Mouse (Mus musculus) liver, embryonic 16.5 days (tissue): ENCODE measurements around the gene Bcar1. TPM values are rescaled to one million over a fixed set of nuclear protein-coding genes. Genes with fewer than 3 reads are reported as not detected.

Experiments
- ATAC-seq: fragments of 200-750 bp; cut with Nextera tagmentation; 2 replicates; pipeline ENCODE4 v1.8.0; 2017; ENCODE audit warnings: low read depth, mild to moderate bottlenecking, moderate number of reproducible peaks, moderate library complexity
- H3K27ac ChIP-seq: fragments of 300-500 bp; sonication (generic); 2 replicates; pipeline ENCODE4 v1.5.1; 2014; ENCODE audit warnings: mild to moderate bottlenecking, low read length
- H3K27me3 ChIP-seq: fragments of 300-500 bp; sonication (generic); 2 replicates; pipeline ENCODE4 v1.6.1; 2014; ENCODE audit warnings: low read depth, low read length, mixed read lengths; ENCODE audit not compliant: control insufficient read depth, insufficient read depth
- H3K36me3 ChIP-seq: fragments of 300-500 bp; sonication (generic); 2 replicates; pipeline ENCODE4 v1.6.1; 2014; ENCODE audit warnings: mild to moderate bottlenecking; ENCODE audit not compliant: control insufficient read depth, insufficient read depth
- H3K4me1 ChIP-seq: fragments of 300-500 bp; sonication (generic); 2 replicates; pipeline ENCODE4 v1.6.1; 2014; ENCODE audit warnings: low read depth, low read length, mixed read lengths; ENCODE audit not compliant: control insufficient read depth
- H3K4me2 ChIP-seq: fragments of 300-500 bp; sonication (generic); 2 replicates; pipeline ENCODE4 v1.6.1; 2014; ENCODE audit warnings: low read depth, low read length, mixed read lengths
- H3K4me3 ChIP-seq: fragments of 300-500 bp; sonication (generic); 2 replicates; pipeline ENCODE4 v1.5.1; 2014; ENCODE audit warnings: low read depth, mild to moderate bottlenecking, low read length
- H3K9ac ChIP-seq: fragments of 300-500 bp; sonication (generic); 2 replicates; pipeline ENCODE4 v1.6.1; 2014; ENCODE audit warnings: low read depth, low read length
- H3K9me3 ChIP-seq: fragments of 300-500 bp; sonication (generic); replicated peaks from 2 replicates; pipeline ENCODE4 v1.6.1; 2016; ENCODE audit warnings: low read length; ENCODE audit not compliant: control insufficient read depth
- WGBS: fragments of 180-500 bp; shearing (Covaris S2); extraction: QIAGEN DNeasy Blood & Tissue Kit; methylation state at CpG from one replicate; pipeline ENCODE4 v1.1.7; 2014; ENCODE audit not compliant: insufficient replicate concordance; 5-methylcytosine and 5-hydroxymethylcytosine counted together
- polyA plus RNA-seq: library from polyadenylated mRNA; unstranded; fragments of >200 nt; fragmentation: Nextera tagmentation; extraction: Ambion mirVana; gene quantifications from 2 replicates; pipeline ENCODE4 v1.2.1, GENCODE M21; 2015

The Bcar1 gene
- polyA plus RNA-seq, 1 experiment from 2014 or later: 13.1 TPM

DNA sequence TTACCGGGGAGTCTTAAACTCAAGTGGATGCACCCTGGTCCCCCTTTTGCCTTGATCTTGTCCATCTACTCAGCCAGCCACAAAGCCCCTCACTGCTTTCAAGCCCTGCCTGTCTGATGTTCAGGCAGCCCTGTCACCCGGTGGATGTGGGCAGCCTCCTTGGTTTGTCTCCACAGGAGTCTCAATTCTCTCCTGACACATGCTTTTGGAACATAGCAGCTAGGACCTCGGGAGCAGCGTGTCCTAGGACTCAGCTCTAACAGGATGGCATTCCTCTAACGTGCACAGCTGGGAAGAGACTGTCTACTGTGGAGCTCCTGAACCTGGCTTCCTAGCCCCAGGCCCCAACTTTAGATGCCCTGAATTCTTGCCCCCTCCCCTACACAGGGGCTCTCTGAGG lies 37.9 kb downstream of the Bcar1 start:
- Histone ChIP-seq H3K27ac (peak overlapping the region; percentile 20), H3K27me3 (no peaks in the 10 kb centered on the region), H3K4me3 (no peak overlapping the region), H3K4me1 (peaks cover 3% of the 10 kb centered on the region), H3K36me3 (no peaks in the 10 kb centered on the region), H3K4me2 (no peak overlapping the region), H3K9me3 (no peaks in the 10 kb centered on the region), H3K9ac (no peak overlapping the region)
- 47% methylated on average over 5 of the region's 5 CpGs for WGBS
- ATAC-seq: no peak

DNA sequence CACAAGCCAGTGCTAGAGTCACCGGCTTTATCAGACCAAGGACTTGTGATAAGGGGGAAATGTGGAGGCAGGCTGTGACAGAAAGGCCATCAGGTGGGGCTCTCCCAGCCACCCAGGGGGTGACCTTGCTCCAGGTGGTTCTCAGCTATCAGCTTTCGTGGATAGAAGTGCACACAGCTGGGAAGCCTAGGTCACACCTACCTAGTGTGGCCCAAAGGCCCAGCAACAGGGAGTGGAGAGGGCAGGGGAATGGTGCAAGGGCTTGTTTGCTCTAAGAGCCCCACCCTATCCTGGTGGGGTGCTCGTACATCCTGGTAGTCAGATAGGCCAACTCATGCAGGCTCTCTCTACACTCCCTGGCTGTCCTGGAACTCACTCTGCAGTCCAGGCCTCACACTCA lies 38.4 kb downstream of the Bcar1 start:
- no peaks in the 10 kb centered on the region for H3K27me3 ChIP-seq
- 23% methylated on average over 3 of the region's 3 CpGs for WGBS
- ATAC-seq: peak; percentile 70
- H3K4me2 ChIP-seq: no peak overlapping the region
- H3K9ac ChIP-seq: no peak overlapping the region
- H3K9me3 ChIP-seq: no peaks in the 10 kb centered on the region
- H3K36me3 ChIP-seq: no peaks in the 10 kb centered on the region
- peaks cover 3% of the 10 kb centered on the region for H3K4me1 ChIP-seq
- H3K27ac ChIP-seq: peak overlapping the region; percentile 42
- no peak overlapping the region for H3K4me3 ChIP-seq

DNA sequence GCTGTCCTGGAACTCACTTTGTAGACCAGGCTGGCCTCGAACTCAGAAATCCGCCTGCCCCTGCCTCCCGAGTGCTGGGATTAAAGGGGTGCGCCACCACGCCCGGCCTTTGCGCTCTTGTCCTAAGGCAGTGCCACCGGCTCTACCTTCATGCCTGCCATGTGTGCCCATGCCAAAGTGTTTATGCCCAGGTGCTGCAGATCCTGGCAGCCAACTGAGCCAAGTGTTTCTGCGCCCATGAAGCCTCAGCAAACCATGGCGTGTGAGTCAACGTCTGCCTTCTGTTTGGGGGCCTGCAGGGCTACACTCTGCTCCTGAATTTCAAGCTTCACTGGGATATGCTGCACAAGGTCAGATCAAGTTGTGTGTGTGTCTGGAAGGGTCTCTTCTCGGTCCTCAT lies 39.0 kb downstream of the Bcar1 start:
- H3K27ac ChIP-seq: no peak overlapping the region; the same call in 1 of the 2 replicates
- H3K27me3 ChIP-seq: no peaks in the 10 kb centered on the region
- H3K36me3 ChIP-seq: no peaks in the 10 kb centered on the region
- no peak for ATAC-seq
- H3K9me3 ChIP-seq: no peaks in the 10 kb centered on the region
- 76% methylated on average over 12 of the region's 12 CpGs for WGBS
- H3K9ac ChIP-seq: no peak overlapping the region
- H3K4me1 ChIP-seq: peaks cover 3% of the 10 kb centered on the region
- no peak overlapping the region for H3K4me3 ChIP-seq
- no peak overlapping the region for H3K4me2 ChIP-seq

DNA sequence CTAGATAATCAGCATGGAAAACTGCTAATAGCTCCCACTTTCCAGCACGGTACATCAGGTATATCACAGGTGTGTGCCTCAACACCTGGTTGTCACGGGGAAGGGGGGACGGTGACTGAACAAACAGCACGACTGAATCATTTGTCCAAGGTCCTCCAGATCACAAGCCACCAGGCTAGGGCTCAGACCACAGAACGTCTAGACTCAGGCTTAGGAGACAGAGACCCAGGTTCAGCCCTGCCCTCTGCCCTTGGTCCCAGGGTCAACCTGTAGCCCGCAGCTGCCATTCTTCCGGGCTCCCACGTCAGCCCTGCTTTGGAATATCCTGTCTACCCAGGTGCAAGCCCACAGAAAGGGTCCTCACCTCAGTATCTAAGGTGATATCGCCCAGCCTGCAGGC lies 42.2 kb downstream of the Bcar1 start:
- Histone ChIP-seq H3K36me3 (no peaks in the 10 kb centered on the region), H3K4me2 (no peak overlapping the region), H3K27me3 (no peaks in the 10 kb centered on the region), H3K27ac (no peak overlapping the region), H3K9ac (no peak overlapping the region), H3K4me1 (peaks cover 3% of the 10 kb centered on the region), H3K4me3 (no peak overlapping the region), H3K9me3 (no peaks in the 10 kb centered on the region)
- ATAC-seq: peak; percentile 22
- WGBS: 56% methylated on average over 9 of the region's 9 CpGs

DNA sequence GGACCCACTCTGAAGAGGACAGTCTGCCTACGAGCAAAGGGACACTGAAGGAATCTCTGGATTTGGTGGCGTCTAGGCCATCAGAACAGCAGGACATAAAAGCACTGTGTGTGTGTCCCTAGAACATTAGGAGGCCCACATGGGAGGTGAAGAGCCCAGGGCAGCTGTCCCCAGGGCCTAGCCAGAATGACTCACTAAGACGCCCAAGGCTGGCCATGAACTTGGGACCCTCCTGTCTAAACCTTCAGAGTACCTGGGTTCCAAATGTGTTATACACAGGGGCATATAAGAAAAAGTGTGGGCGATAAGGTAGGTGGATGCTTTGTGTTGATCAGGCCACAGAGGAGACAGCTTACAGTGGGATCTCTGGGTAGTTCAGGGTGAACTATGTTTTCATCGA lies 42.9 kb downstream of the Bcar1 start:
- H3K4me1 ChIP-seq: peaks cover 3% of the 10 kb centered on the region
- no peak overlapping the region for H3K27ac ChIP-seq
- no peaks in the 10 kb centered on the region for H3K27me3 ChIP-seq
- no peak overlapping the region for H3K4me3 ChIP-seq
- no peak for ATAC-seq
- H3K9ac ChIP-seq: no peak overlapping the region
- WGBS: 61% methylated on average over 5 of the region's 5 CpGs
- no peaks in the 10 kb centered on the region for H3K36me3 ChIP-seq
- no peak overlapping the region for H3K4me2 ChIP-seq
- no peaks in the 10 kb centered on the region for H3K9me3 ChIP-seq

DNA sequence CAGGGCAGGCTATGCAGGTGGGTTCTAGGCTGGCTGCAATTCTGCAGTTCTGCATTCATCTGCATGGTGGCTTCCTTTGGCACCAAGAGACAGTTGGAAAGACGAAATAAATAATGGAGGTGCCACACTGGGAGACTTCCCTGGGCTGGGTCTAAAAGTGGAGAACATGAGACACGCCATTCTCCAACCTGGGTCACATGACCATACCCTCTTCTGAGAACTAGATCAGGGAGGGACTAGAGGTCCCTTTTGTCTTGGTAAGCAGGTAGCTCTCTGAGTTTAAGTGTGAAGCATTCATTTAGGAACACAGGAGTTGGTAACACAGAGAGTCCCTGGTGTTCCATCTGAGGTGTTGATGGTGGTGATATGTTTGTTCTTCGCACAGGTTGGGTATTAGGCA lies 43.4 kb downstream of the Bcar1 start:
- no peak for ATAC-seq
- Histone ChIP-seq H3K4me2 (no peak overlapping the region), H3K27ac (no peak overlapping the region), H3K9me3 (no peaks in the 10 kb centered on the region), H3K4me1 (peaks cover 3% of the 10 kb centered on the region), H3K9ac (no peak overlapping the region), H3K4me3 (no peak overlapping the region), H3K36me3 (no peaks in the 10 kb centered on the region), H3K27me3 (no peaks in the 10 kb centered on the region)
- WGBS: 57% methylated on average over 3 of the region's 3 CpGs

DNA sequence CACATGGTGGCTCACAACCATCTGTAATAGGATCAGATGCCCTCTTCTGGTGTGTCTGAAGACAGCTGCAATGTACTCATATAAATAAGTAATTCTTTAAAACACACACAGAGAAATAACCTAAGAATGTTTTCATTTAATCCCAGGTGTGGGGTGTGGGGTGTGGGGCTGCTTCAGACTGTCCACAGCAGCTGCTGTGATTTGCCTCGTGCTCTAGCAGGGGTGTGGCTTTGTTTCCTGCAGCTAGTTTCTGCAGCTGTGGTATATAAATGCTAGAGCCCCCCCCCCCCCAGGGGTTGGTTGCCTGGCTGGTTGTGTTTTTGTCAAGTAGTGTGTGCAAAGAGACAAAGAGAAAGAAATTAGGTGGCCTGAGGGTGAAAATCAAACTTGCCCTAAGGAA lies 44.6 kb downstream of the Bcar1 start:
- Histone ChIP-seq H3K36me3 (no peaks in the 10 kb centered on the region), H3K4me1 (no peaks in the 10 kb centered on the region; the same call in 1 of the 2 replicates), H3K9me3 (no peaks in the 10 kb centered on the region), H3K27ac (no peak overlapping the region), H3K9ac (no peak overlapping the region), H3K27me3 (no peaks in the 10 kb centered on the region), H3K4me2 (no peak overlapping the region), H3K4me3 (no peak overlapping the region)
- WGBS: 24% methylated on average over 1 of the region's 1 CpGs
- ATAC-seq: no peak

DNA sequence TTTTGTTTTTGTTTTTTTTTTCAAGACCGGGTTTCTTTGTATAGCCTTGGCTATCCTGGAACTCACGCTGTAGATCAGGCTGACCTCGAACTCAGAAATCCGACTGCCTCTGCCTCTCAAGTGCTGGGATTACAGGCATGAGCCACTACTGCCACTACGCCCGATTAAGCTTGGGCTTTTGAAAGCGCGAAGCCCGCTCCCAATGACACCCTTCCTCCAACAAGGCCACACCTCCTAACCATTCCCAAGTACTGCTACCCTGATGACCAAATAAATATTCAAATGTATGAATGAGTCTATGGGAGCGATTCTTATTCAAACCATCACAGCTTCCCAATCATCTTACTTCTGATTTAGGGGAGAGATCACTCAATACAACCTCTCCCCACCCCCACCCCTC lies 46.0 kb downstream of the Bcar1 start:
- Histone ChIP-seq H3K27ac (no peak overlapping the region), H3K27me3 (no peaks in the 10 kb centered on the region), H3K4me2 (no peak overlapping the region), H3K9me3 (no peaks in the 10 kb centered on the region), H3K4me1 (no peaks in the 10 kb centered on the region; the same call in 1 of the 2 replicates), H3K36me3 (no peaks in the 10 kb centered on the region), H3K9ac (no peak overlapping the region), H3K4me3 (no peak overlapping the region)
- WGBS: 62% methylated on average over 10 of the region's 10 CpGs
- no peak for ATAC-seq

DNA sequence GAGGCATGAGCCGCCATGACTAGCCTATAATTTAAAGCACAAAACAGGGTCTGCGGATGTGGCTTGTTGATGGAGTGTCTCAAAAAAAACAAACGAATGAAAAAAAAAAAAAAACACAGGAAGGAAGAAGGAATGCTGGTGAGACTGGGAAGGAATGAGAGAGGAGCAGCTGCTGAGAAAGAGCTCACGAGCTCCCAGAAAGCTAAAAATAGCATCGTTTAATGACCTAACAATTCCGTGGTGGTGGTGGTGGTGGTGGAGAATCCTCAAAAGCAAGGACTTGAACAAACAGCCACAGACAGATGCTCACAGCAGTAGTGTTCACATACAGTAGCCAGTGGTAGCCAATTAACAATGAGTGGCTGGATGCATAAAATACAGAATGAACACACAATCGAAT lies 48.2 kb downstream of the Bcar1 start:
- Histone ChIP-seq H3K4me1 (no peaks in the 10 kb centered on the region), H3K9me3 (no peaks in the 10 kb centered on the region), H3K27me3 (no peaks in the 10 kb centered on the region), H3K9ac (no peak overlapping the region), H3K36me3 (no peaks in the 10 kb centered on the region), H3K27ac (no peak overlapping the region), H3K4me3 (no peak overlapping the region), H3K4me2 (no peak overlapping the region)
- ATAC-seq: no peak
- 35% methylated on average over 7 of the region's 7 CpGs for WGBS
